Mouse (Mus musculus) lung, postnatal 0 days (tissue): Measurements from ENCODE around the gene Rhoc. TPM values are rescaled to one million over a fixed set of nuclear protein-coding genes. Genes with fewer than 3 reads are reported as not detected.

Experiments
- ATAC-seq: fragments of 200-750 bp; cut with Nextera tagmentation; 2 replicates; pipeline ENCODE4 v1.8.0; 2017; ENCODE audit warnings: moderate library complexity
- DNase-seq: peaks from one replicate; pipeline ENCODE4 v3.0.0-alpha.2; 2016; ENCODE audit warnings: low spot score
- H3K27ac ChIP-seq: fragments of 300-500 bp; sonication (generic); 2 replicates; pipeline ENCODE4 v1.5.1; 2014; ENCODE audit warnings: antibody characterized with exemption, mild to moderate bottlenecking, low read length, mixed read lengths
- H3K27me3 ChIP-seq: fragments of 300-500 bp; sonication (generic); replicated peaks from 2 replicates; pipeline ENCODE4 v1.6.1; 2014; ENCODE audit warnings: low read length, mixed read lengths; ENCODE audit not compliant: insufficient read depth
- H3K36me3 ChIP-seq: fragments of 300-500 bp; sonication (generic); 2 replicates; pipeline ENCODE4 v1.6.1; 2014; ENCODE audit warnings: low read length, mixed read lengths; ENCODE audit not compliant: insufficient read depth
- H3K4me1 ChIP-seq: fragments of 300-500 bp; sonication (generic); 2 replicates; pipeline ENCODE4 v1.6.1; 2014; ENCODE audit warnings: antibody characterized with exemption, low read depth, low read length, mixed read lengths; ENCODE audit not compliant: insufficient read depth
- H3K4me2 ChIP-seq: fragments of 300-500 bp; sonication (generic); replicated peaks from 2 replicates; pipeline ENCODE4 v1.6.1; 2014; ENCODE audit warnings: low read depth, mild to moderate bottlenecking, low read length, moderate library complexity, mixed read lengths
- H3K4me3 ChIP-seq: fragments of 300-500 bp; sonication (generic); 2 replicates; pipeline ENCODE4 v1.5.1; 2014; ENCODE audit warnings: low read depth, low read length
- H3K9ac ChIP-seq: fragments of 300-500 bp; sonication (generic); replicated peaks from 2 replicates; pipeline ENCODE4 v1.6.1; 2014; ENCODE audit warnings: low read depth, mild to moderate bottlenecking
- H3K9me3 ChIP-seq: fragments of 300-500 bp; sonication (generic); 2 replicates; pipeline ENCODE4 v1.6.1; 2016; ENCODE audit warnings: low read length, mixed read lengths
- CTCF ChIP-seq: IDR thresholded peaks from 2 replicates; pipeline ENCODE4 v1.5.1; 2016; ENCODE audit warnings: antibody characterized with exemption, mild to moderate bottlenecking
- EP300 ChIP-seq: IDR thresholded peaks from 2 replicates; pipeline ENCODE4 v1.6.1; 2016; ENCODE audit warnings: antibody characterized with exemption, mild to moderate bottlenecking, control low read depth
- whole genome bisulfite sequencing: fragments of 180-500 bp; shearing (Covaris S2); extraction: QIAGEN DNeasy Blood & Tissue Kit; methylation state at CpG from one replicate; pipeline ENCODE4 v1.1.7; 2014; 5-methylcytosine and 5-hydroxymethylcytosine counted together
- polyA plus RNA-seq: library from polyadenylated mRNA; unstranded; fragments of >200 nt; fragmentation: Nextera tagmentation; extraction: Ambion mirVana; gene quantifications from 2 replicates; pipeline ENCODE4 v1.2.1, GENCODE M21; 2015

The Rhoc gene
- polyA plus RNA-seq, 1 experiment from 2014 or later, result 258 TPM

DNA sequence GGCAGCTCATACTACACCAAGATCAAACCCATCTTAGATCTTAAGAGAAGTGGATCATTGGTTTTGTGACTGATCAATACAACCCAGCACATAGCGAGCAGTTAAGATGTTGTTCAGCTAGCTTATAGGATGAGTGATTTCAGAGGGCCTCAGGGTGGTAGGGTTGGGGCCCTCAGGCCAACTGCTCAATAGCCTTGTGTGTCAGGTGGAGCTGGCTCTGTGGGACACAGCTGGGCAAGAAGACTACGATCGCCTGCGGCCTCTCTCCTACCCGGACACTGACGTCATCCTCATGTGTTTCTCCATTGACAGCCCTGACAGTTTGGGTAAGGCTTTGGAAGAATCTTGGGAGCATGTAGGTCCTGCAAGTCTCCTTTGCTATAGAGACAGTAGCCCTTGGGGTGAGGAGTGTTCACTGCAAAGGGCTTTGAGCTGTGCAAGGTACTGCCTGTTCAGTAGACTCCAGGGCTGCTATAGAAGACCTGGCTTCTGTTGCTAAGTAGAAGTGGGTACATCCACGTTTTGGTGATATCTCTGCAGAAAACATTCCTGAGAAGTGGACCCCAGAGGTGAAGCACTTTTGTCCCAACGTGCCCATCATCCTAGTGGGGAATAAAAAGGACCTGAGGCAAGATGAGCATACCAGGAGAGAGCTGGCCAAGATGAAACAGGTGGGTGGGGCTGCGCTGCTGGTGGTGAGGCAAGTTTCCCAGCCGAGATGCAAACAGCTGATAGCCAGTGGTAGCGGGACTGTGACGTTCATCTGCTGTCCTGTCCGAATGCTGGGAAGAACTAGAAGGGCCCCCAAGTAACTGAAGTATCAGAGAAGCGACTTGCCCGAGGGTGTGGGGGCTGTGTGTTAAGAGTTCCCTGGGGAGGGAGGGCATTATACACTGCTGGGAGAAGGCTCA is 4.4 kb downstream of the Rhoc start:
- TF ChIP-seq EP300, result no peak
- TF ChIP-seq CTCF, result no peak
- no peak for DNase-seq
- peaks cover 27% of the 10 kb centered on the region for H3K4me1 ChIP-seq
- no peak overlapping the region for H3K4me3 ChIP-seq
- H3K27ac ChIP-seq, result no peak overlapping the region
- no peaks in the 10 kb centered on the region for H3K27me3 ChIP-seq
- H3K36me3 ChIP-seq, result peaks cover 27% of the 10 kb centered on the region; the same call in 1 of the 2 replicates
- ATAC-seq, result no peak
- no peak overlapping the region for H3K9ac ChIP-seq
- WGBS, result 55% methylated on average over 15 of the region's 15 CpGs
- no peak overlapping the region for H3K4me2 ChIP-seq
- H3K9me3 ChIP-seq, result no peaks in the 10 kb centered on the region

DNA sequence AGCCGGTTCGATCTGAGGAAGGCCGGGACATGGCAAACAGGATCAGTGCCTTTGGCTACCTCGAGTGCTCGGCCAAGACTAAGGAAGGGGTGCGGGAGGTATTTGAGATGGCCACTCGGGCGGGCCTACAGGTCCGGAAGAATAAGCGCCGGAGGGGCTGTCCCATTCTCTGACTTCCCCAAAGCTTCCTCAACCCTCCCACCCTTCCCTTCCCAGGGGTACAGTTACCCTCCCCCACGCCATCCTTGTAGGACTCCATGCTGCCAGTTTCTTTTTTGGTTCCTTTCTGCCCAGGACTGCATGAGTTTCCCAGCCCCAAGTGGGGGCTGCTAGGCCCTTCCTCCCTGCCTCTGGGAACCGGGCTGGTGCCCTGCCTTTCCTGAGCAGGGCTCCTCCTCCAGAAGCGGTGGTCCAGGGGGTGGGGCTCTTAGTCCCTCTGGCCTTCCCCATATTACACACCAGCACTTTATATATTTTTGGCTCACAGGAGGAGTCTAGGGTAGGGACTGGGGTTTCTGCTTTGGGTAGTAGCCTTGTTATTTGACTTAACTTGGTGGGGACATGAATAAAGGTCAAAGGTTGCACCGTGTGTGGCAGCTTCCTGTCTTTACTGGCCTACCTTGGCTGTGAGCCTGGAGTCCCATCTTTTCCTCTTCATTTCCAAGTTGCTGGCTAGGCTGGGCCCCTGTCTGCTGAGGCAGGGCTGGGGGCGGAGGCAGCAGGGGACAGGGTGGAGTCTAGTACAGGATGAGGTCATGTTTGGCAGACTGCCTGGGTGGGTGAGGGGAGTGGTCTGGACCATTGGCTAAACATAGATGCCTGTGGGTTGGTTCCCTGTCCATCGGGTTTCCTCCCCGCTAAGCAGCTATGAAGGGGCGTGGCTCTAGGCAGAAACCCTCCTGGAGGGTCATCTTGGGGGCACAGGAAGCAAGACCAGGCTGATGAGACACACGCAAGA is 6.0 kb downstream of the Rhoc start:
- Histone ChIP-seq H3K36me3 (peaks cover 27% of the 10 kb centered on the region; the same call in 1 of the 2 replicates), H3K4me2 (0 out of 2 replicates have a peak overlapping the region, but pooled peaks have one; percentile 6), H3K9ac (no peak overlapping the region), H3K4me3 (no peak overlapping the region), H3K27me3 (no peaks in the 10 kb centered on the region), H3K27ac (peak overlapping the region; percentile 64), H3K9me3 (no peaks in the 10 kb centered on the region), H3K4me1 (peaks cover 27% of the 10 kb centered on the region)
- 34% methylated on average over 20 of the region's 20 CpGs for WGBS
- DNase-seq (peak; percentile 97), ATAC-seq (peak; percentile 91)
- TF ChIP-seq CTCF (no peak), EP300 (peak; percentile 85)

- ATAC-seq, result no peak
- no peak overlapping the region for H3K4me2 ChIP-seq
- H3K9ac ChIP-seq, result no peak overlapping the region
- WGBS, result 34% methylated on average over 12 of the region's 12 CpGs
- DNase-seq, result no peak
- H3K27me3 ChIP-seq, result no peaks in the 10 kb centered on the region
- peaks cover 23% of the 10 kb centered on the region for H3K4me1 ChIP-seq
- H3K36me3 ChIP-seq, result peaks cover 27% of the 10 kb centered on the region; the same call in 1 of the 2 replicates
- no peak for TF ChIP-seq EP300
- no peak for TF ChIP-seq CTCF
- no peak overlapping the region for H3K4me3 ChIP-seq
- H3K27ac ChIP-seq, result peak overlapping the region; percentile 64
- H3K9me3 ChIP-seq, result no peaks in the 10 kb centered on the region
Measured at GRCm38 (mm10) chr3:104794953-104795470, 6.8 kb downstream of the Rhoc start.

- Histone ChIP-seq H3K27me3 (no peaks in the 10 kb centered on the region), H3K9ac (no peak overlapping the region), H3K9me3 (no peaks in the 10 kb centered on the region), H3K4me1 (peaks cover 18% of the 10 kb centered on the region), H3K27ac (no peak overlapping the region), H3K36me3 (peaks cover 27% of the 10 kb centered on the region; the same call in 1 of the 2 replicates), H3K4me3 (no peak overlapping the region), H3K4me2 (no peak overlapping the region)
- ATAC-seq (no peak), DNase-seq (no peak)
- TF ChIP-seq EP300 (no peak), CTCF (no peak)
- 66% methylated on average over 15 of the region's 15 CpGs for WGBS
Measured at GRCm38 (mm10) chr3:104795661-104796340, 7.6 kb downstream of the Rhoc start.

DNA sequence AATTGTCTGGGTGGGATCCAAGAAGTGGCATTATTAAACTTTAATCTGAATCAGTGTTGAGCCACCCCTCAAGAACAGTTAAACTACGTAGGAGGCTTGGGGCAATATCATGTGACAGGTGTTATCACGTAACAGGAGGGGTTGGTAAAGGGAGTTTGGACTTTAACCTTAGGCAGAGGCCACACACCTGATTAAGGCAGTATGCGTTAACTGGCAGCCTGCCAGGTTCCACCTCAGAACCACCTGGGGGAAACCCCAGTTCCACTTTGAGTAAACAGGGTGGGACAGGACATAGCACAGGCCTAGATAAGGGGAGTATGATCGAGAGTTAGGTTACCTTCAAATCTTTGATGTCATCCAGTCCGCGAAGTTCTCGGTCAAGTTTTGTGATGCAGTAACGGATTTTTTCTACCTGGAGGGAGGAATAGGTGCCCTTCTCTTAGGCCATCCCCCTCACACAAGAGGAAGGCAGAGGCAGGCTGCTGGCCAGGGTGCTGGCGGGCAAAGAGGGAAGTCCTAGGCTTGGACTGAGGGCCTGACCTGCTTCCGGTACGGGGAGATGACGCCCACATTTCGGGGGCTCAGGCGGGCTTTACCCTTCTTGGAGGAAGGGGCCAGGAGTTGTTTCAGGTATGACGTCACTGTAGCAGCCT is 8.4 kb downstream of the Rhoc start:
- H3K9ac ChIP-seq, result no peak overlapping the region
- H3K27me3 ChIP-seq, result no peaks in the 10 kb centered on the region
- TF ChIP-seq CTCF (no peak), EP300 (no peak)
- 64% methylated on average over 15 of the region's 15 CpGs for WGBS
- no peaks in the 10 kb centered on the region for H3K9me3 ChIP-seq
- no peak overlapping the region for H3K4me3 ChIP-seq
- peaks cover 14% of the 10 kb centered on the region for H3K4me1 ChIP-seq
- peak; percentile 43 for DNase-seq
- H3K4me2 ChIP-seq, result no peak overlapping the region
- peaks cover 27% of the 10 kb centered on the region; the same call in 1 of the 2 replicates for H3K36me3 ChIP-seq
- H3K27ac ChIP-seq, result peak overlapping the region; percentile 6; the same call in 1 of the 2 replicates
- ATAC-seq, result no peak; the same call in 1 of the 2 replicates
